In genomic region chr12:84051937-84052474, GRCm38 (mm10) we compare ENCODE assay signal across 11 mouse cellular contexts. TPM values are rescaled to one million over a fixed set of nuclear protein-coding genes. Genes with fewer than 3 reads are reported as not detected.
A peak's percentile ranks its signal among the peaks of the same experiment; 100 is the strongest.
DNase-seq lines count a peak whose midpoint lies in the region; ATAC-seq and TF ChIP-seq lines count a peak whose summit lies in the region.
"Had no signal": no experiment of that assay in that cellular context is flagged by ENCODE, and none has a peak within 500 bp of the region (broad histone marks: within the 10 kb centered on the region; RNA-seq: fewer than 3 reads in every experiment).

Gene Acot3 (plus strand): TSS chr12:84052144.

- H3K36me3 ChIP-seq in hindbrain, embryonic 10.5 days = no peaks in the 10 kb centered on the region
- H3K36me3 ChIP-seq in hindbrain, embryonic 11.5 days (ENCODE audit: control insufficient read depth, insufficient read depth, low read length) = no peaks in the 10 kb centered on the region
- H3K36me3 ChIP-seq in hindbrain, postnatal 0 days (ENCODE audit: insufficient read depth, low read length) = no peaks in the 10 kb centered on the region

- H3K9ac ChIP-seq in hindbrain, embryonic 11.5 days (ENCODE audit: low read depth, low read length) = no peak within 1 kb of the TSS
- H3K9ac ChIP-seq in hindbrain, postnatal 0 days (replicated peaks; ENCODE audit: low read length) = no peak within 1 kb of the TSS

- DNase-seq in hindbrain, embryonic 10.5 days (ENCODE audit: low spot score) = no peak
- DNase-seq in hindbrain, embryonic 11.5 days (ENCODE audit: low spot score) = no peak
- DNase-seq in hindbrain, postnatal 0 days (ENCODE audit: low spot score) = no peak
- no peak for DNase-seq in B cell, adult 2 months
- no peak for DNase-seq in layer of hippocampus, adult 18-20 months (ENCODE audit: low spot score in 2 of 2)
- DNase-seq: gastrocnemius, postnatal 14 days; right cerebral cortex, postnatal 14 days had no signal

- peaks cover 10% of the 10 kb centered on the region for H3K4me1 ChIP-seq in hindbrain, embryonic 10.5 days (replicated peaks)
- H3K4me1 ChIP-seq in hindbrain, embryonic 11.5 days (replicated peaks; ENCODE audit: control insufficient read depth, insufficient read depth, low read length) = no peaks in the 10 kb centered on the region; the same call in 1 of the 2 replicates
- H3K4me1 ChIP-seq in hindbrain, postnatal 0 days (ENCODE audit: insufficient read depth, low read length) = no peaks in the 10 kb centered on the region

- peak within 1 kb of the TSS; percentile 58; the same call in 1 of the 2 replicates for H3K4me3 ChIP-seq in hindbrain, embryonic 10.5 days
- H3K4me3 ChIP-seq in hindbrain, embryonic 11.5 days (ENCODE audit: low read depth, low read length) = no peak within 1 kb of the TSS
- H3K4me3 ChIP-seq in hindbrain, postnatal 0 days (ENCODE audit: low read length) = peak within 1 kb of the TSS; percentile 42; the same call in 1 of the 2 replicates

- no peak for ATAC-seq in hindbrain, embryonic 11.5 days (ENCODE audit: low FRiP score)
- ATAC-seq in common myeloid progenitor, adult 5-6 weeks (replicated peaks; ENCODE audit: low read depth, poor library complexity, severe bottlenecking) = peak; percentile 77
- ATAC-seq in hindbrain, postnatal 0 days = no peak
- peak; percentile 42; the same call in 1 of the 2 replicates for ATAC-seq in megakaryocyte progenitor cell, adult 5-6 weeks (replicated peaks; ENCODE audit: poor library complexity)

- no peak within 1 kb of the TSS for H3K4me2 ChIP-seq in hindbrain, embryonic 11.5 days (replicated peaks; ENCODE audit: low read depth, low read length)
- H3K4me2 ChIP-seq in hindbrain, postnatal 0 days (ENCODE audit: low read depth, low read length) = peak within 1 kb of the TSS; percentile 67; the same call in 1 of the 2 replicates

- TF ChIP-seq CTCF in hindbrain, postnatal 0 days (IDR thresholded peaks at IDR 0.05; ENCODE audit: low read depth) = no peak

- peaks cover 35% of the 10 kb centered on the region for H3K27me3 ChIP-seq in hindbrain, embryonic 10.5 days (ENCODE audit: insufficient read depth, poor library complexity, severe bottlenecking)
- H3K27me3 ChIP-seq in hindbrain, embryonic 11.5 days (ENCODE audit: control insufficient read depth, insufficient read depth, low read length) = peaks cover 12% of the 10 kb centered on the region
- no peaks in the 10 kb centered on the region for H3K27me3 ChIP-seq in hindbrain, postnatal 0 days (ENCODE audit: insufficient read depth, low read length)

- peaks cover 20% of the 10 kb centered on the region for H3K9me3 ChIP-seq in hindbrain, embryonic 10.5 days
- no peaks in the 10 kb centered on the region for H3K9me3 ChIP-seq in hindbrain, embryonic 11.5 days (ENCODE audit: control insufficient read depth, low read length)
- no peaks in the 10 kb centered on the region; the same call in 1 of the 2 replicates for H3K9me3 ChIP-seq in hindbrain, postnatal 0 days (ENCODE audit: low read length)

- H3K27ac ChIP-seq in hindbrain, embryonic 10.5 days = no peak within 1 kb of the TSS
- H3K27ac ChIP-seq in hindbrain, embryonic 11.5 days (ENCODE audit: low read depth, low read length) = no peak within 1 kb of the TSS
- H3K27ac ChIP-seq in hindbrain, postnatal 0 days = no peak within 1 kb of the TSS

- WGBS in hindbrain, embryonic 10.5 days = 89% methylated on average over 5 of the region's 5 CpGs
- 81% methylated on average over 5 of the region's 5 CpGs for WGBS in hindbrain, embryonic 11.5 days
- 80% methylated on average over 5 of the region's 5 CpGs for WGBS in hindbrain, postnatal 0 days

RNA-seq across cellular contexts. Expression of gene Acot3, which starts in this region (rescaled TPM):
- 0.19 and 0.25 TPM in 2 replicates for polyA plus RNA-seq in hindbrain, embryonic 10.5 days (2016; fragmentation: Nextera tagmentation; extraction: Ambion mirVana)
- 0.37 and 0.47 TPM in 2 replicates for polyA plus RNA-seq in hindbrain, embryonic 11.5 days (2014; fragmentation: Nextera tagmentation; extraction: Ambion mirVana)
- not detected in 2 replicates for total RNA-seq in common myeloid progenitor, adult 5-6 weeks (2017)
- 0.42 and 1.3 TPM in 2 replicates for total RNA-seq in hindbrain, postnatal 0 days (2014; rRNA removed)
- polyA plus RNA-seq in hindbrain, postnatal 0 days (2015; fragmentation: Nextera tagmentation; extraction: Ambion mirVana) = 1.3 and 1.6 TPM in 2 replicates
- not detected in 2 replicates for total RNA-seq in megakaryocyte progenitor cell, adult 5-6 weeks (2015)
- not detected in 2 replicates for total RNA-seq in megakaryocyte progenitor cell, adult 5-6 weeks (2017)
- 1 to 10 TPM; 3.1 to 3.4 TPM for total RNA-seq in layer of hippocampus, adult 18-20 months (2021)
- total RNA-seq: gastrocnemius, postnatal 14 days; MEL had no signal
- polyA plus RNA-seq: thymus, postnatal 0 days had no signal

Comparison
In these comparisons a context has a peak if more than half of its experiments do, and no peak if none do; other contexts are left out.
1. Peak in ATAC-seq in common myeloid progenitor, adult 5-6 weeks; RNA of the gene not detected or under 1 TPM.
2. Peak in ATAC-seq in megakaryocyte progenitor cell, adult 5-6 weeks; RNA of the gene not detected or under 1 TPM.